Mouse (Mus musculus) kidney, embryonic 16.5 days (tissue): ENCODE measurements around the gene Inhbc. TPM values are rescaled to one million over a fixed set of nuclear protein-coding genes. Genes with fewer than 3 reads are reported as not detected.
"Not testable (repeated sequence)": the region's sequence is repeated elsewhere in the genome, so short reads cannot be mapped to it uniquely, and the experiment has no call there.

ENCODE experiments used
- ATAC-seq: fragments of 200-750 bp; cut with Nextera tagmentation; 2 replicates; pipeline ENCODE4 v1.8.0; 2017; ENCODE audit warnings: moderate TSS enrichment; ENCODE audit not compliant: low FRiP score, low TSS enrichment
- H3K27ac ChIP-seq: fragments of 300-500 bp; sonication (generic); 2 replicates; pipeline ENCODE4 v1.5.1; 2014; ENCODE audit warnings: low read length
- H3K27me3 ChIP-seq: fragments of 300-500 bp; sonication (generic); 2 replicates; pipeline ENCODE4 v1.6.1; 2014; ENCODE audit warnings: low read length, control low read depth, mixed read lengths; ENCODE audit not compliant: insufficient read depth
- H3K36me3 ChIP-seq: fragments of 300-500 bp; sonication (generic); 2 replicates; pipeline ENCODE4 v1.6.1; 2014; ENCODE audit warnings: low read length, control low read depth, mixed read lengths; ENCODE audit not compliant: insufficient read depth
- H3K4me1 ChIP-seq: fragments of 300-500 bp; sonication (generic); 2 replicates; pipeline ENCODE4 v1.6.1; 2014; ENCODE audit warnings: low read length, control low read depth, mixed read lengths; ENCODE audit not compliant: insufficient read depth
- H3K4me2 ChIP-seq: fragments of 300-500 bp; sonication (generic); replicated peaks from 2 replicates; pipeline ENCODE4 v1.6.1; 2014; ENCODE audit warnings: low read depth, low read length
- H3K4me3 ChIP-seq: fragments of 300-500 bp; sonication (generic); 2 replicates; pipeline ENCODE4 v1.5.1; 2014; ENCODE audit warnings: mild to moderate bottlenecking, low read length
- H3K9ac ChIP-seq: fragments of 300-500 bp; sonication (generic); replicated peaks from 2 replicates; pipeline ENCODE4 v1.6.1; 2014; ENCODE audit warnings: low read length
- H3K9me3 ChIP-seq: fragments of 300-500 bp; sonication (generic); 2 replicates; pipeline ENCODE4 v1.6.1; 2016; ENCODE audit warnings: low read length, control low read depth
- WGBS: fragments of 180-500 bp; shearing (Covaris S2); extraction: QIAGEN DNeasy Blood & Tissue Kit; methylation state at CpG from one replicate; pipeline ENCODE4 v1.1.7; 2014; 5-methylcytosine and 5-hydroxymethylcytosine counted together
- polyA plus RNA-seq: library from polyadenylated mRNA; unstranded; fragments of >200 nt; fragmentation: Nextera tagmentation; extraction: Ambion mirVana; gene quantifications from 2 replicates; pipeline ENCODE4 v1.2.1, GENCODE M21; 2015

Inhbc gene
- polyA plus RNA-seq, 1 experiment from 2014 or later, result 0.09 TPM

- H3K27me3 ChIP-seq, result no peaks in the 10 kb centered on the region
- 2% methylated on average over 4 of the region's 4 CpGs for whole genome bisulfite sequencing
Observed at GRCm38 (mm10) chr10:127312356-127312676, 57.9 kb downstream of the Inhbc start.

GRCm38 (mm10) chr10:127311476-127312355, 58.5 kb downstream of the Inhbc start, which contains the start of gene Mars:
Gene Mars, minus strand, starts transcription at chr10:127311786.
- no peaks in the 10 kb centered on the region for H3K9me3 ChIP-seq
- WGBS, result under 1% methylated on average over 65 of the region's 65 CpGs
- peak; percentile 98 for ATAC-seq
- H3K9ac ChIP-seq, result peak within 1 kb of the TSS; percentile 87
- peak within 1 kb of the TSS; percentile 70 for H3K4me2 ChIP-seq
- peak within 1 kb of the TSS; percentile 75 for H3K4me3 ChIP-seq
- peaks cover 10% of the 10 kb centered on the region for H3K4me1 ChIP-seq
- peak within 1 kb of the TSS; percentile 70 for H3K27ac ChIP-seq
- H3K36me3 ChIP-seq, result peaks cover 26% of the 10 kb centered on the region
- H3K27me3 ChIP-seq, result no peaks in the 10 kb centered on the region

More at GRCm38 (mm10) chr10:127312356-127312676, 57.9 kb downstream of the Inhbc start:
- H3K9ac ChIP-seq, result peak overlapping the region; percentile 87
- H3K9me3 ChIP-seq, result no peaks in the 10 kb centered on the region
- peak overlapping the region; percentile 63 for H3K4me2 ChIP-seq
- peaks cover 21% of the 10 kb centered on the region for H3K36me3 ChIP-seq
- peak overlapping the region; percentile 75 for H3K4me3 ChIP-seq
- peaks cover 10% of the 10 kb centered on the region for H3K4me1 ChIP-seq
- H3K27ac ChIP-seq, result peak overlapping the region; percentile 70
- peak; percentile 57 for ATAC-seq

DNA sequence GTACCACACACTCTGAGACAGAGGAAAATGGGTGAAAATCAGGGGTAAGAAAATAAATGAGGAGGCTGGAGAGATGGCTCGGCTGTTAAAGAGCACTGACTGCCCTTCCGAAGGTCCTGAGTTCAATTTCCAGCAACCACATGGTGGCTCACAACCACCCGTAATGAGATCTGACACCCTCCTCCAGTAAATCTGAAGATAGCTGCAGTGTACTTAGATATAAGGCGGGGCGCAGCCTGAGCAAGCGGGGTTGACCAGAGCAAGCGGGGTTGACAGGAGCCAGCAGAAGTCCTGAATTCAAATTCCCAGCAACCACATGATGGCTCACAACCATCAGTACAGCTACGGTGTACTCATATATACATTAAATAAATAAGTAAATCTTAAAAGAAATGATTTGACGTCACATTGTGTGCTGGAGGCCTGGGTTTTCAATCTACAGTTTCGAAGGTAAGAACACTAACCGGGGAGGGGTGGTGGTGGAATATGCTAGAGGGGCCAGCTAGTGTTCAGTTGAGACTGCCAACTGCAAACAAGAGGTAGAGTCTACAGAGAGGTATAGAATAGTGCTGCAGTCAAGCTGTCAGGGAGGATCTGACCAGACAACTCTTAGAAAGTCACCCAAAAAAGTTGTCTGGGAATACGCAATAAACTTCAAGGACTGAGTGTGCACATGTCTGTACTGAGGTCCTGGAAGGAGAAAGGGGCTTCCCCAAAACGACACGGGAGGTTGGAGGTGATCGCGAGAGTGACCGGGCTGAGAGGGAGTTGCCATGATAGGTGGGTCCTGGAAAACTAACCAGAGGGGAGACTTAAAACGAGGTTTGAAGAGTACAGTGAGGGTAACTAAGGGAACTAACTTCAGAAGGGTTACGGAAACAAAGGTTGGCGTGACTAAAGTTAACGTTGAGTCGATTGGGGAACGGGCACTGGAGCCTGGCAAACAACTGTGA, 59.4 kb downstream of the Inhbc start:
- peak overlapping the region; percentile 87 for H3K9ac ChIP-seq
- peaks cover 35% of the 10 kb centered on the region for H3K36me3 ChIP-seq
- H3K9me3 ChIP-seq, result no peaks in the 10 kb centered on the region
- H3K27me3 ChIP-seq, result no peaks in the 10 kb centered on the region
- 32% methylated on average over 23 of the region's 23 CpGs for WGBS
- H3K4me3 ChIP-seq, result peak overlapping the region; percentile 75
- ATAC-seq, result peak; percentile 37
- peak overlapping the region; percentile 52; the same call in 1 of the 2 replicates for H3K27ac ChIP-seq
- H3K4me1 ChIP-seq, result peaks cover 10% of the 10 kb centered on the region
- peak overlapping the region; percentile 70 for H3K4me2 ChIP-seq

GRCm38 (mm10) chr10:127309167-127309566, 61.1 kb downstream of the Inhbc start:
- H3K27me3 ChIP-seq, H3K4me2 ChIP-seq, H3K4me1 ChIP-seq, H3K9me3 ChIP-seq, H3K4me3 ChIP-seq, H3K9ac ChIP-seq, ATAC-seq, H3K27ac ChIP-seq: not testable (repeated sequence)
- peaks cover 51% of the 10 kb centered on the region for H3K36me3 ChIP-seq
- 91% methylated on average over 3 of the region's 3 CpGs for WGBS

Other genes with a start within 250 kb of the Inhbc start
- gene Os9, start 249.3 kb downstream of the Inhbc start, polyA plus RNA-seq, result 106 and 110 TPM in 2 replicates
- 7.2 and 10.1 TPM in 2 replicates for gene B4galnt1, start 205.2 kb downstream of the Inhbc start, polyA plus RNA-seq
- 2.7 and 4.4 TPM in 2 replicates for gene Slc26a10, start 189.8 kb downstream of the Inhbc start, polyA plus RNA-seq
- 47.8 and 53.8 TPM in 2 replicates for gene Arhgef25, start 180.3 kb downstream of the Inhbc start, polyA plus RNA-seq
- 115 and 125 TPM in 2 replicates for gene Dtx3, start 174.7 kb downstream of the Inhbc start, polyA plus RNA-seq
- 50.9 and 52.2 TPM in 2 replicates for gene Pip4k2c, start 158.8 kb downstream of the Inhbc start, polyA plus RNA-seq
- 0.76 and 1.7 TPM in 2 replicates for gene Kif5a, start 107.1 kb downstream of the Inhbc start, polyA plus RNA-seq
- 206 and 212 TPM in 2 replicates for gene Dctn2, start 104.1 kb downstream of the Inhbc start, polyA plus RNA-seq
- gene Mbd6, start 81.4 kb downstream of the Inhbc start, polyA plus RNA-seq, result 13.3 and 14.8 TPM in 2 replicates
- gene Mars, start 58.6 kb downstream of the Inhbc start, polyA plus RNA-seq, result 115 and 123 TPM in 2 replicates
- 2.5 and 2.6 TPM in 2 replicates for gene Arhgap9, start 48.5 kb downstream of the Inhbc start, polyA plus RNA-seq
- 7.5 and 9.5 TPM in 2 replicates for gene Gli1, start 28.5 kb downstream of the Inhbc start, polyA plus RNA-seq
- gene Inhbe, start 16.0 kb downstream of the Inhbc start, polyA plus RNA-seq, result 0.08 TPM in 1 of 2 replicates, not detected in the other
- 28.1 and 29.0 TPM in 2 replicates for gene R3hdm2, start 9.9 kb upstream of the Inhbc start, polyA plus RNA-seq
- 0.85 and 1.9 TPM in 2 replicates for gene Stac3, start 131.3 kb upstream of the Inhbc start, polyA plus RNA-seq
- 74.4 and 77.3 TPM in 2 replicates for gene Ndufa4l2, start 144.5 kb upstream of the Inhbc start, polyA plus RNA-seq
- gene Shmt2, start 152.0 kb upstream of the Inhbc start, polyA plus RNA-seq, result 119 and 123 TPM in 2 replicates
- gene Nxph4, start 164.1 kb upstream of the Inhbc start, polyA plus RNA-seq, result 1.8 and 2.3 TPM in 2 replicates